Mouse (Mus musculus) layer of hippocampus, adult 11-12 months (tissue): ENCODE data around the gene Utrn.
A peak's percentile ranks its signal among the peaks of the same experiment; 100 is the strongest.

Experiments used
- DNase-seq: peaks from one replicate; pipeline ENCODE4 v3.0.0; 2022; ENCODE audit warnings: low spot score

Gene Utrn

DNA sequence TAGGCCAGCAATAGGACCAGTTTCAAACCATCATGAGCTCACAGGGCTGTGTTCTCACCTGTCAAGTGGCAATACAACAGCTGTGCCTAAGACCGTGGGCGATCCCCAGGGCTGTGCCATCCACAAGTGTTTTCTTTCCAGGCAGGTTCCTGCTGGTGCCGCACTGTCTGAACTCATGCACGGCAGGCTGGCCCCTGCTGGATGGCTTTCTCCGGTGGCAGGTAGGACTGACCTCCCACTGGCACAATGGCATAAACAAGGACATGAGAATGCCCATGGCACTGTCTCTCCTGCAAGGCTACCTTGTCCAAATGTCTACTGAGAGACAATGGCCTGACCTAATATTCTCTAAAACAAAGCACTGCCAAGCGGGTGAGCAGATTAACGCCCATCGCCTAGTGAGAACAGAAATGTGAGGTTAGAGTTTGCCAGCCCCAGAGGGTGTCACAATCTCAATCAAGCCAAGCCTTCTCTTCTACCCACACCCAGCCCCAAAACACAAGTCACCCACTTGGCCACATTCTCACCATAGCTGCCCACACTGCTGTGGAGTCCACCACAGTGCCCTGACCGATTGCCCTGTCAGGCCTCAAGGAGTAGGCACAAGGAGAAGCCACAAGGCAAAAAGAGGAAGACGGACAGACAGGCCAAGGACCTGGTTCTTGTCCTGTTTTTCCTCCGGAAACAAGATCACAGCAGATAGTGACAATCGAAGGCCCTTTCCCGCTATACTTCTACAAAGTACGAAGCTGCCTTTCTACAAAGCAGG lies 32.9 kb downstream of the Utrn start:
- no peak for DNase-seq

DNA sequence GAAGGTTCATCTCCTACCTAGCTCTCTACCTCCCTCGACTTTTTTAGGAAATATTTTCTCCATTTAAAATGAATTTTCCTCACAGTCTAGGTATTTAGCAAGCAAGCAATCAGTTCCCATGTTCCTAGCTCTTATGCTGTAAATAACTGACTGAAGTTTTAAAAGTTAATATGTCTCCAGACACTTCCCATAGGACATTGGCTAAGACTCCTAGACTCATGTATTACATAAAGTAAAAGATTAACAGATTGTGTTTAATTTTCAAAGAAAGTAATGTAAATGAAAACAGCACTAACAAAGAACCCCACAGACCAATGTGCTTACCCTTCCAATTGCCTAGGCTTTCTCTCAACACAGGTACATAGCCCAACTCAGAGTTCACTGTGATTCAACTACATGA lies 35.0 kb downstream of the Utrn start:
- no peak for DNase-seq

DNA sequence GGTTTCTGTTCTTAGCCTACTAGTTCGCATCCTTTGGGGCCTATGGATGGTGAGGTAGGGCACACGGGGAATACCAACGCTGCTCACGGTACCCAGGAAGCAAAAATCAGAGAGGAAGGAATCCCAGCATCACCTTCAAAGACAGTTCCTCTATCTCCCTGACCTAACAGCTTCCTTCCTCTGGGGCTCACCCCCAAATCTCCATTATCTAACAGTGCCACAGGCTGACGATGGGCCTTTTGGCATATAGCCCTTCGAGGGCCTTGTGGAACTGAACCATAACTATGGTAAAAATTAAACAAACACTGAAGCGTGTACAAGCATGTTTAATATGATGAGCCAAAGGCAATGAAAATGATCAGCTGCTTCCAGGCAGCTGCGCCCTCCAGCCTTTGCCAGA lies 37.0 kb downstream of the Utrn start:
- no peak for DNase-seq

DNA sequence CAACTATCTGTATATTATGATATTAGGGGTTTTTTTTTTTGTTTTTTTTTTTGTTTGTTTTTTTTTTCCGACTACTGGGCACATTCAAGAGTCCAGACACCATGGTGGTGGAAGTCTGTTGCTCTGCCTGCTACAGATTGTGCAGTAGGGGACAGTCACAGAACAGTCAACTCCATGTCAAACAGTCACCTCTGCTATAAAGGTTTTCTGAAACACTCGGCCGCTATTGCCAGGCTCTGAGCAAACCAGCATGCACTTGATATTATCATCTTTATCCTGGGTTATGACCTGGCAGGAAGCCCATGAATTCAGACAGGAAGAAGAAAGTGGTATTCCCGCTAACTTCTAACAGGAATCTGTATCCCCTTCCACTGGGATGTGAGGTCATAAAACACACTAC lies 41.4 kb downstream of the Utrn start:
- DNase-seq = no peak

DNA sequence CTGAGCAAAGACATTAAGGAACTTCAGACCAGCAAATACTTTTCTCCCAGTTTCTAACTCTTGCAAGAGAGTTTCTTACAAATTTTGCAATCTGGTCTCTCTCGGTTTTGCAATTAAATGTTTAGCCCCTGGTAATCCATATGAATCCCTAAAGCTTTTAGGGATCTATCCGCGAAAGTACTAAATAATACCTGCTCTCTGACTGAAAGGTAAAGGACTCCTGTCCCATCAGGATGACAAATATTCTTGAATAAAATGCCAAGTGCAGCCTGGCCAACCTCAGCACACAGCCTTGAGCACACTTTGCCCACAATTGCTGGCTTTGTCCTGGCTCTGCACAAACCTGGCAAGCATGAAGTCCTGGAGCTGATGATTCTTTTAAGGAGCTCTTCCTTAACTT lies 41.9 kb downstream of the Utrn start:
- DNase-seq = no peak

DNA sequence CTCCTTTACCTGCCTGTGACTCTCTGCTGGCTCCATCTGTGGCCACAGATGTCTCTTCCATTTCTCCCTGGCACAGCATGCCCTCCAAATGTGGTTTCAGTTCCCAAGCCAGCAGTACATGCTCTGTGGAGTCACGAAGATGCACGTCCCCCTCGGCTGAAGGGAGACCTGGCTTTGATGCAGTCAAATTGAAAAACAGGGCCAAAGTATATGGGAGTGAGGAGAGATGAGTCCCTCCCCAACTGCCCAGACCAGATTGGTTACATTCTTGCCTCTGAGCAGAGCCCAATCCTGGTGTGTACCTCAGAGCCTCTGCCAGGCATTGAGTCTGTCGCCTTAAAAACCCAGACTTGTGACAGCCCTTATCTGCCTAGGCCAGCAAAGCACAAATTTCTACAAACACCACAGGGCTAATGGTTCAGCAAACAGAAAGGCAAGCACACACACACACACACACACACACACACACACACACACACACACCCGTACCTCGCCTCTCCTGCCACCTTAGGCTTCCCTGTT lies 42.3 kb downstream of the Utrn start:
- peak; percentile 35 for DNase-seq

DNA sequence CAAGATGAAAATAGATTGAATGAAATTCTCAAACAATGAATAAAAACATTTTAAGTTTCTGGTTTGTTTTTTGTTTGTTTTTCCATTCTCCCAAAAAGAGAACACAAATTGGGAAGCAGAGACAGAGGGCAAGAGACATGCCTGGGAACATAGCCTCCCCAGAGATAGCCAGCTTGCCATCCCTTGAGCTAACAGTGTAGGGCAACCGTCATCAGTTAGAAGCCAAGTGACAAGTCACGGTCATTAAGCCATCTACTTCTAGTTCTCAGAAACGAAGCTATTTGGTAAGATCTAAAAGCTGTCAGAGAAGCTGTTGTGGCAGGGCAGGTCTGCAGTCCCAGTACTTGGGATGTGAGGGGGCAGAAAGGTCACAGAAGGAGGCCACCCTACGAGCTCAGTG lies 44.8 kb downstream of the Utrn start:
- no peak for DNase-seq

DNA sequence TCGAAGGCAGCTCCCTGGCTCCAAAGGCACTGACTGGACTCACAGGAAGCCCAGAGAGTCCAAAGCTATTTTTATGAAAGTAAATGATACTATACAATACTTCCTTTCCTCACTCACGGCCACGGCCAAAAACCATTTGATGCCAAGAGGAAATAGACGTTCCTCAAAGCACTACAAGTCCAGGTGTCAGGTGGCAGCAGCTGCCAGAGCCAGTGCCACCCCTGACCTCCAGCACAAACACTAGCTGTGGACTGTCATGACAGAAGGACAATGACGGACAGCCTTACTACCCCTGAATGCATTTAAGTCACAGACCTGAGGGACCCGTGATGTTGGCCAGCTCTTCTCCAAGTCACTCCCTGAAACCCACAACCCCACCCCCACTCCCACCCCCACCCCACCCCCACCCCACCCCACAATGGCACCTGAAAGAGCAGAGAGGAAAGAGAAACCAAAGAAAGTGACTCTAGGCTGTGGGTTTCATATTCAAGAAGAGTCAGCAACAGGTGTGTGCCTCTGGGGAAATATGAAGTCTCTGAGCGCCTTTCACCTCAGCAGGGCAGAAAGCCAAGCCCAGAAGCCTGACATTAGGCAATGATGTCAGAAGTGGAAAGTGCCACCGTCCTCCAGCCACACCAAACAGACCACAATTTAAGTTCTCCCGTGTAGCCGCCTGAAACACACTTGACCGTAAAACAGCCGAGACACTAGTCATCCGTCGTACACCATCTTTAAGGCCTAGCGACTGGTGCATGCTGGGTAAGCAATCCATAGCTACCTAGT lies 45.5 kb downstream of the Utrn start:
- DNase-seq = no peak

DNA sequence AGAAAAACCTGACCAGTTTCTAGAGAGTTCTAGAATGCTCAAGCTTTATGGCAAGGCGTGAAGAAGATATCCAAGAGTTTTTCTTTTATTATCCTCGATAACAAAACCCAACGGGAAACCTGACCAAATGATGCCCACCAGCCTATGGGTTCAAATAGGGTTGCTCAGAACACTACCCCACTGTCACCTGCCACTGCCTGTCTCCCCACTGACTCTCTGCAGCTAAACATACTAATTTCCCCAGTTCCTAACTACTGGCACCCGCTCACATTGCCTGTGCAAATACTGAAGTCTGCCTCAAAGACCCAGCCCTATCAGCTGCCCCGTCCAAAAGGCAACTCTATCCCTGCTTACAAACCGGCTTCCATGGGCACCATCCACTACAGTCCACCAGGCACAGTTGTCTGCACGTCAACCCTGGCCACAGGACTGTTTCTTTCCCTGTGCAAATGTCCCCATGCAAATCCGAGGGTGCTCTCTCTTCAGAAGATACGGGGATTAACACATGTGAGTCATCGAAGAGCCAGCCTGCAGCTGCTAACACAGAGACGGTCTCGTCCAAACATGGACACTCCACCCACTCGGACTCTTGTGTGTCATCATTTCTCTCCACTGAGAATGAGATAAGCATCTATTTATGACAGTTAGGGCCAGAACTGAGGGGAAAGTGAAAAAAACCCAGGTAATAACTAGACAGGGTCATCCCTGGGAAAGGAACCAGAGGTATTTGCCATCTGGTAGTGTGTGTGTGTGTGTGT lies 48.0 kb downstream of the Utrn start:
- DNase-seq = peak; percentile 22

DNA sequence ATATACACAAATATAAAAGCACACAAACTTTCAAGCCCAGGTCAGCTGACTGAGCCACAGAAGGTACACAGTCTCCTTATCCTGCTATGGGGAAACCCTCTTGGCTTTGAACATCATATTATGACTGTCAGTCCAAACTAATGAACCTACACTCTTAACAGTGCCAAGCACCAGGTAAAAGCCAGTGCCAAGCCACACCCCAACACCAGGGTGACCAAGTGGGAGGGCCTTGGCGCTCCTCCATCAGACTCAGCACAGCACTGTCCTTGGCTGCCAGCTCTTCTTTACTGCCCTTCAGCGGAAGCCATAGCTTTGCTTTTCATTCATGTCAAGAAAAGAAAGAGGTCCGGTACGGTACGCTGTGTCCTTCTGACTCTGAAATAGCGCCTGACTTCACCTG lies 51.8 kb downstream of the Utrn start:
- no peak for DNase-seq

DNA sequence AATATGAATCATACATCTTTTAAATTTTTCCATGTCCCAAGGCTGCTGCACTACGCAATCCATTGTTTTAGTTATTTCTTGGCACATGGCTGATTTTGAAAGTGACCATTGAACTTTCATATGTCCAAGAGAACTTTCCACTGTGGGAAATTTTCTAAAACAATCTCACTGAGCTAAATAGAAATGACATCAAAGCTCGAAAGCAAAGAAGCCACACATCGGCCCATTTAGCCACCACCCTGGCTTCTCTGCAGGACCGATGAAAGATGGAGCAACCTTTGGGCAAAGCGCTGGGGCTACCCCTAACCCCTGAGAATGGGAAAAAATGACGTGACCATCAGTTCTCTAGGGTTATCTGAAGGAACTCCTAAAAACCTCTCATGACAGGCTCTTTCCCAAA lies 52.6 kb downstream of the Utrn start:
- DNase-seq = no peak

DNA sequence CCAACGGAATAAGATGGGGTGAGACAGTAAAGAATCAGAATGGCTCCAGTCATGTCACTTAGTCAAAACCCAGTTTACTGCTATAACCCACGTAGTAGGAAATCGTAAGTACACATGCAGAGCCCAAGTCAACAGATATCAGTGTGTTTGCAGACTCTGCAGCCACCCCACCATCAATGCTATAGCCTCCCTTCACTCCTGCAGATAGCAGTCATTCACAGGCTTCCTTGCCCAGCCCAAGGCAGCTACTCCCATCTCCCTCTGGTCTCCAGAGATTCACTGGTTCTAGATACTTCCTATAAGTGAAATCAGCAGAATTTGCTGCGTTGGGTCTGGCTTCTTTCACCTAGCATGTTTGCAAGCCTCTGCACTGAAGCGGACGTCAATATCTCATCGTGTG lies 54.8 kb downstream of the Utrn start:
- DNase-seq = no peak

DNA sequence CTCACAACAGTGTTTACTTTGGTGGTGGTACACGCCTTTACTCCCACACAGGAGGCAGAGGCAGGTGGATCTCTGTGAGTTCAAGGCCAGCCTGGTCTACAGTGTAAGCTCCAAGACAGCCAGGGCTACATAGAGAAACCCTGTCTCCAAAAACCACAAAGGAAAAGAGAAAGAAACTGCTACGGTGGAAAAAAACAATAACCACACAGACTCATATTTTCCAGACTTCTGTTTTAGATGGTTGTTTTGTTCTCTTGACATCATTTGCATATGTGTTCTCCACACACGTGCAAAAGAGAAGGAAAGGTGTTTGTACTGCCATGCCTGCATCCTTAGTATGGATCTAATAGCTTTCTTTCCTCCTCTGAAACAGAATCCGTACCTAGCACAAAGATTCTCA lies 55.3 kb downstream of the Utrn start:
- DNase-seq = no peak

DNA sequence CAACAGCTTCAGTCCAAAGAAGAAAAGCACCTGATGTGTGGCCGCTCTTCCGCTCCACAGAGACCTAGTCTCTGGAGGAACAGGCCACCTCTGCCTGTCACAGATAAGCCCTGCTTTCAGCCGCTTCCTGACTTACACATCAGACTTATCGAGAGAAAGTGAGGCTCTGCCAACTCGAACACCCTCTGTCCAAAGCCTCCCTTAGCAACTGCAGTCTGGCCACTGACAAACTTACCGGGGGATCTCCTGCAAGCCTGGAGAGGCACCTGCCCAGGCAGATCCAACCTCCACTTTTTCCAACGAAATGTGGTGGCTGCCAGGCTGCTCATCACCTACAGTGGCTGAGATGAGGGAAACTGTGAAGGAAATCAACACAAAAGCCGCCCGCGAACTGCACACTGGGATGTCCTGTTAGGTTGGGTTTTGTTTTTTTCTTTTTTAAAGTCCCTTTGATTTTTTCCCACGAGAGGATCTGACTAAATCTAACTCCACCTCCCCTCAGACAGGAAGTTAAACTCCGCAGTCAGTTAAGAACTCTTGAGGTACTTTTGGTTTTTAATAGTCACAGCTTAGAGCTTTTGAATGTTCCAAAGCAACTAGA lies 55.9 kb downstream of the Utrn start:
- no peak for DNase-seq

DNA sequence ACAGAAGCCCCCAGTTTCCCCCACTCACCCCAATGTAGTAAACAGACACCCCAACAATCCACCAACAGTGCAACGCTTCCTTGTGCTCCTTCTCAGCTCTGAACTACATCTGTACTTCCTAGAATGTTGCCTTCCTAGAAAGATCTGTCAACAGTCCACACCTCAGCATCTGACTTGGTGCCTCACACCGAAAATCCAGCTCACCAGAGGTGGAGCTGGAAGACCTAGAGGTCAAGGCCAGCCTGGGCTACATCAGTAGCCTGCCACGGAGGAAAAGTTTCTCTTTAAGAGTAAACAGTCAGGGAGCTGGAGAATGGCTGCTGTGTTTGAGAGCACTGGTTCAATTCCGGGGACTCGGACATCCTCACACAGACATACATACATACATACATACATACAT lies 56.5 kb downstream of the Utrn start:
- no peak for DNase-seq

DNA sequence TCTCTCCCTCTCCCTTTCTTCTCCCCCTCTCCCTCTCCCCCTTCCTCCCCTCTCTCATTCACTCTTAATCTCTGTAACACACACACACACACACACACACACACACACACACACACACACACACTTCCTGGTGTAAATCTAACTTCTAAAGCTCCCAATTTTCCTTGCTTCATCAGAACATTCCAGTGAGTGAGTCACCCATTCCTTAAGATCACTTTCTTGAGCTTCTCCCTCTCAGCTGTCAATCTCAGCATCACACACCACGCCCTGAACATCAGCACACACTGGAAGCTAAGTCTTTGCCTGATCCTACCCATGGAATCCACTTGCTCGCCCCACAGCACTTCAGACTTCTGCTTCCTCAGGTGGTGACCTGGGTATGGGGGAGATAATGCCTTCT lies 58.3 kb downstream of the Utrn start:
- no peak for DNase-seq

DNA sequence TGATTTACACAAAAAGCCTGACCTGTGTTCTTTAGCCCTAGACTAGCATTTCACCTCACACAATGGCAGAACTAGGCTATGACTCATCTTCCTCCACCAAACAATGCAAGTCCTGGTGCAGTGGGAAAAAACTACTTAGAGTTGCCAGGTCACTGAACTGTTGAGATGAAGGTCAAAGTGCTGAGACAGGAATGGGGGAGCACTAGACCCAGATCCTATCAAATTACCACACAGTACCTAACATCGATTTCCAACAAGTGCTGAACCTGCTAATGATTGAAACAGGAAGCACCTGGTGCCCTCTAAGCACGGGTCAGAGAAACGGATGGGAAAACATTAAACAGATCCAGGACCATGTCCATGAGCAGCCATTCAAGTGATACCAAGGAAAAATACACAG lies 59.5 kb downstream of the Utrn start:
- DNase-seq = no peak

DNA sequence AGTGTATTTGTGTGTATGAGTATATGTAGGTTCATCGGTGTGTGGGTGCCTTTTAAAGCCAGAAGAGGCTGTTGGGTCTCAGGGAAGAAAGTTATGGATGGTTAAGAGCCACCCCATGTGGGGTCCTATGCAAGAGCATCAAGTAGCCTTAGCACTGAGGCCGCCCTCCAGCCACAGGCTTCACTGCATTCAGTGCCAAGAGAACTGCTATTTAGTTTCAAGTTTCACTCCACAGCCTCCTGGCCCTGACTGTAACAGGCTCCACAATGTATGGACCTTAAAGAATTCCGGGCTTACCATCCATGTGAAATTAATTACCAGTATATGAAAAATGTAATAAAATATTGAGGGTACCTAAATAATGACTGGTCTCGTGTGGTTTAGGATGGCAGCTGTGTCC lies 60.7 kb downstream of the Utrn start:
- DNase-seq = no peak

DNA sequence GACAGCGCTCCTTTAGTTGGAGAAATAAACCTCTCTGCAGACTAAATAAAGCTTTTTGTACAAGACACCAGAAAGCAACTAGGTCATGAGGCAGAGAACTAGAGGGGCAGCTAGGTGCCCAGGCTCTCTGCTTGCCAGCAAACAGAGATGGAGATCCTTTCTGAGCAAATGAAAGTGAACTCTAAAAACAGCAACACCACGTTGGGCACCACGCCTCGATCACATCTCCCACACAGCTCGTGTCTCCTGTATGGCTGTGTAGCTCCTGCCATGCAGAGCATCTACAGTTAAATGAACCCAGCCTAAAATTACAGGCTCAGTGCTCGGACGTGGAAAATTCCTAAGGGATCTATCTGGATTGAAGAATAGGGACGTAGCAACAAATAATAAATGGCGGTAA lies 61.5 kb downstream of the Utrn start:
- no peak for DNase-seq

DNA sequence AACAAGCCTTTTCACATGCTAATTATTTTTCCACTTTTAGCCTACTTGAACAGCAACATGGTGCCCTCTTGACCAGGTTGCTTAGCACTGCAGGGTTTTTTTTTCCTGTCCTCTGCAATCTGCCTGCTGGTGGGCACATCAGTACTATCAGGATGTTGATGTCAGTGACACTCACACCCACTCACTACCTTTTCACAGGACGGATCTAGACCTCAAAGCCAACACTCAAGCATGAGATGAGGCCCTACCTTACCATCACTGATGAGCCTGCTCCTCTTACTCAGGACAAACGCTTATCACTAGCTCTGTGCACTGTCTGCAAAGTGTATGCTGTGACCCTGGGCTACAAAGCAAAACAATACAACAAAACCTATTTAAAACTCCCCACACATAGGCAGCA lies 63.3 kb downstream of the Utrn start:
- no peak for DNase-seq

DNA sequence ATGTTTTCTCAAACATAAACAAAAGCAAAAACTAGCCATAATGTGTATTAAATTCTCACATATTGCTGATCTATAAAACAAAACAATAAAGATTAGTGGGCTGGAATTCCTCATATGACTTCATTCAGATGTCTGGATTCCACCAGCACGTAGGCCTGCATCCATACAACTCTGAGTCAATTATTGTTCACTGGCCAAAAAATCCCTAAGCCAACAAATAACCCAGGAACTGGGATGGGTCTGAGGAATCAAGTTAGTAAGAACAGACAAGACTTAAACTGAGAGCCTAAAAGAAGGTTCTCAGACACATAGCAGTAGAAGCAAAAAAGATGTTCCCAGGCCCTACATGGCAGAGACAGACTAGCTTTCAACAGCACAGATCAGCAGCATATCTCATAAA lies 65.2 kb downstream of the Utrn start:
- DNase-seq = no peak

DNA sequence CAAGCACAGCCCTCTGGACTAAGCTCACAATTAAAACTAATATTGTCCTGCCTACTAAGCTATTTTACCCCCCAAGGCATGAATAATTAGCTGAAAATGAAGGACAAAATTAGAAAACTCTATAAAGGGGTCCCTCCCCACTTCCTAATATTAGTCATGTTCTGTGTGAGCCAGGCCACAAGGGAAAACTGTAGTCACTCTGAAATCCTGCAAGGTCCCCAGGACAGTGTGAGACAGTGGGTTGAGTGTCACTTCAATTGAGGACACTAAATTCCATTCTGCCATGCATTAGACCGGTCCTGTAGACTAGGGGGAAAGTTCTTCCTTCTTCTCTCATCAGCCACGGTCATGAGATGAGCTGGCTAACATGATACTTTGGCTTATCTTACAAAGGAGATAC lies 69.7 kb downstream of the Utrn start:
- DNase-seq = no peak
